In the genomic region with DNA sequence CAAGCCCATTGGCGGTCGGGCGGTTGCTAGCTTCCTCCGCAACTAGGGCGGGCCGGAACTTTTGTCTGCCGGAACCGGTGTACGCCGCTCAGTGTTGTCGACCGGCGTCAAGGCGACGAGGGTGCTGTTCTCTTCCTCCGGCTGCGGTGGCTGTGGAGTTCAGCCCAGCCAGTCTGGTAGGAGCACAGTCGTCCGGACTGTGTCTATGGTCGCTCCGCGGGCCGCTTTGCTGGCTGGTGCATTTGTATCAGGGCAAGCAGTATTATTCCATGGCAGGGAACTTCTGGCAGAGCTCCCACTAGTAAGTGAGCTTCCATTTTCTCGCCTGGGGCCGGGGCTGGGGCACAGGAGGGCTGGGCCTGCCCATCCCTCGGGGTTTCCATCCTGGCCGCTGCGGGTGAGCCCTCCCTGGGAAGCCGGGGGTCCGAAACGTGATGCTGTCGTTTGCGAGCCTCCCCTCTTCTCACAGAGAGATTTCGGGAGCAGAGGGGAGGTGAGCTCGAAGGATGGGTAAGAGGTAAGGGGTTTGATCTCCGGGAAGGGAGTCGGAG, we compare ENCODE assay signal across 7 mouse cellular contexts. TPM values are rescaled to one million over a fixed set of nuclear protein-coding genes. Genes with fewer than 3 reads are reported as not detected.
A peak's percentile ranks its signal among the peaks of the same experiment; 100 is the strongest.
DNase-seq lines count a peak whose midpoint lies in the region; ATAC-seq lines count a peak whose summit lies in the region.

A gene (plus strand): TSS at position 87 of the 551 bp plus-strand sequence.

- no peaks in the 10 kb centered on the region for H3K4me1 ChIP-seq in embryonic facial prominence, embryonic 11.5 days (ENCODE audit: control insufficient read depth, insufficient read depth, low read length)
- H3K4me1 ChIP-seq in limb, embryonic 10.5 days = peaks cover 6% of the 10 kb centered on the region
- H3K4me1 ChIP-seq in midbrain, embryonic 13.5 days (replicated peaks) = peaks cover 15% of the 10 kb centered on the region

- DNase-seq in adrenal gland, postnatal 14 days = peak; percentile 96
- peak; percentile 94 for DNase-seq in embryonic facial prominence, embryonic 11.5 days (ENCODE audit: low spot score)
- peak; percentile 89 for DNase-seq in kidney, adult 11 months
- DNase-seq in limb, embryonic 10.5 days (ENCODE audit: low spot score) = peak; percentile 93
- DNase-seq in spleen, adult 12 weeks (ENCODE audit: low spot score) = peak; percentile 86

- H3K27me3 ChIP-seq in embryonic facial prominence, embryonic 11.5 days (ENCODE audit: control insufficient read depth, insufficient read depth, low read length) = no peaks in the 10 kb centered on the region
- no peaks in the 10 kb centered on the region for H3K27me3 ChIP-seq in limb, embryonic 10.5 days (ENCODE audit: low read depth, poor library complexity, severe bottlenecking)
- no peaks in the 10 kb centered on the region for H3K27me3 ChIP-seq in midbrain, embryonic 13.5 days

- 0 out of 2 replicates have a peak within 1 kb of the TSS, but pooled peaks have one; percentile 22 for H3K27ac ChIP-seq in embryonic facial prominence, embryonic 11.5 days (replicated peaks; ENCODE audit: low read depth, low read length)
- H3K27ac ChIP-seq in limb, embryonic 10.5 days = peak within 1 kb of the TSS; percentile 87
- H3K27ac ChIP-seq in midbrain, embryonic 13.5 days = peak within 1 kb of the TSS; percentile 89

- no peaks in the 10 kb centered on the region for H3K36me3 ChIP-seq in embryonic facial prominence, embryonic 11.5 days (replicated peaks; ENCODE audit: control insufficient read depth, insufficient read depth, low read depth, low read length)
- H3K36me3 ChIP-seq in limb, embryonic 10.5 days = peaks cover 4% of the 10 kb centered on the region
- H3K36me3 ChIP-seq in midbrain, embryonic 13.5 days = peaks cover under 1% of the 10 kb centered on the region

- under 1% methylated on average over 37 of the region's 37 CpGs for WGBS in embryonic facial prominence, embryonic 11.5 days
- WGBS in limb, embryonic 10.5 days = under 1% methylated on average over 37 of the region's 37 CpGs
- WGBS in midbrain, embryonic 13.5 days = under 1% methylated on average over 37 of the region's 37 CpGs

- ATAC-seq in embryonic facial prominence, embryonic 11.5 days (replicated peaks; ENCODE audit: insufficient number of reproducible peaks, low FRiP score, low TSS enrichment, low read depth) = peak; percentile 98
- peak; percentile 98 for ATAC-seq in granulocyte monocyte progenitor cell, adult 5-6 weeks (replicated peaks; ENCODE audit: poor library complexity, severe bottlenecking)
- ATAC-seq in midbrain, embryonic 13.5 days = peak; percentile 99

- peak within 1 kb of the TSS; percentile 74 for H3K9ac ChIP-seq in embryonic facial prominence, embryonic 11.5 days (replicated peaks; ENCODE audit: low read length)
- H3K9ac ChIP-seq in midbrain, embryonic 13.5 days (replicated peaks) = peak within 1 kb of the TSS; percentile 88

- peak within 1 kb of the TSS; percentile 57 for H3K4me2 ChIP-seq in embryonic facial prominence, embryonic 11.5 days (ENCODE audit: low read depth, low read length)
- peak within 1 kb of the TSS; percentile 77 for H3K4me2 ChIP-seq in midbrain, embryonic 13.5 days (replicated peaks)

- peak within 1 kb of the TSS; percentile 70 for H3K4me3 ChIP-seq in embryonic facial prominence, embryonic 11.5 days (ENCODE audit: low read depth, low read length)
- H3K4me3 ChIP-seq in limb, embryonic 10.5 days = peak within 1 kb of the TSS; percentile 66
- peak within 1 kb of the TSS; percentile 90 for H3K4me3 ChIP-seq in midbrain, embryonic 13.5 days (replicated peaks)

- no peaks in the 10 kb centered on the region for H3K9me3 ChIP-seq in embryonic facial prominence, embryonic 11.5 days (replicated peaks; ENCODE audit: control insufficient read depth, low read length)
- no peaks in the 10 kb centered on the region for H3K9me3 ChIP-seq in limb, embryonic 10.5 days (replicated peaks)
- no peaks in the 10 kb centered on the region for H3K9me3 ChIP-seq in midbrain, embryonic 13.5 days

RNA-seq across cellular contexts. Expression of the gene that starts here (rescaled TPM):
- total RNA-seq in adrenal gland, postnatal 14 days (2021) = 19.5 and 19.9 TPM in 2 replicates
- 61.3 and 67.5 TPM in 2 replicates for polyA plus RNA-seq in embryonic facial prominence, embryonic 11.5 days (2014; fragmentation: Nextera tagmentation; extraction: Ambion mirVana)
- 22.2 and 31.3 TPM in 2 replicates for total RNA-seq in granulocyte monocyte progenitor cell, adult 5-6 weeks (2014; fragmentation: Nextera tagmentation)
- 34.0 and 41.4 TPM in 2 replicates for total RNA-seq in granulocyte monocyte progenitor cell, adult 5-6 weeks (2017)
- polyA plus RNA-seq in limb, embryonic 10.5 days (2016; fragmentation: Nextera tagmentation; extraction: Ambion mirVana) = 39.0 and 41.8 TPM in 2 replicates
- 65.7 and 75.0 TPM in 2 replicates for polyA plus RNA-seq in midbrain, embryonic 13.5 days (2015; fragmentation: Nextera tagmentation; extraction: Ambion mirVana)

Comparison
In these comparisons a context has a peak if more than half of its experiments do, and no peak if none do; other contexts are left out.
1. Peak in every context shown above with its lines: DNase-seq, ATAC-seq, H3K4me3 ChIP-seq and H3K27ac ChIP-seq.
2. H3K27ac ChIP-seq: peak in every context shown above with its lines; median percentile 89 in midbrain, embryonic 13.5 days; 87 in limb, embryonic 10.5 days; 22 in embryonic facial prominence, embryonic 11.5 days.